Mouse (Mus musculus) forebrain, postnatal 0 days (tissue): ENCODE data around the gene Anapc4. TPM values are rescaled to one million over a fixed set of nuclear protein-coding genes. Genes with fewer than 3 reads are reported as not detected.

ENCODE experiments used
- ATAC-seq: fragments of 200-750 bp; cut with Nextera tagmentation; 2 replicates; pipeline ENCODE4 v1.8.0; 2017; ENCODE audit warnings: mild to moderate bottlenecking, moderate library complexity
- DNase-seq: peaks from one replicate; pipeline ENCODE4 v3.0.0-alpha.2; 2015
- H3K27ac ChIP-seq: fragments of 300-500 bp; sonication (generic); 2 replicates; pipeline ENCODE4 v1.5.1; 2014; ENCODE audit warnings: low read depth, mild to moderate bottlenecking, antibody characterized with exemption, low read length, moderate library complexity, mixed read lengths
- H3K27me3 ChIP-seq: fragments of 300-500 bp; sonication (generic); 2 replicates; pipeline ENCODE4 v1.6.1; 2014; ENCODE audit warnings: mild to moderate bottlenecking, low read length, mixed read lengths; ENCODE audit not compliant: insufficient read depth
- H3K36me3 ChIP-seq: fragments of 300-500 bp; sonication (generic); 2 replicates; pipeline ENCODE4 v1.6.1; 2014; ENCODE audit warnings: mild to moderate bottlenecking, moderate library complexity; ENCODE audit not compliant: insufficient read depth
- H3K4me1 ChIP-seq: fragments of 300-500 bp; sonication (generic); 2 replicates; pipeline ENCODE4 v1.6.1; 2014; ENCODE audit warnings: antibody characterized with exemption; ENCODE audit not compliant: insufficient read depth
- H3K4me2 ChIP-seq: fragments of 300-500 bp; sonication (generic); 2 replicates; pipeline ENCODE4 v1.6.1; 2014; ENCODE audit warnings: low read depth, mild to moderate bottlenecking, moderate library complexity
- H3K4me3 ChIP-seq: fragments of 300-500 bp; sonication (generic); 2 replicates; pipeline ENCODE4 v1.5.1; 2014; ENCODE audit warnings: low read depth, low read length, mixed read lengths
- H3K9ac ChIP-seq: fragments of 300-500 bp; sonication (generic); 2 replicates; pipeline ENCODE4 v1.6.1; 2014; ENCODE audit warnings: mild to moderate bottlenecking
- H3K9me3 ChIP-seq: fragments of 300-500 bp; sonication (generic); 2 replicates; pipeline ENCODE4 v1.6.1; 2016; ENCODE audit warnings: low read length
- CTCF ChIP-seq: sonication (generic); IDR thresholded peaks from 2 replicates; pipeline ENCODE4 v1.5.1; 2016; ENCODE audit warnings: antibody characterized with exemption, control low read depth, low read depth
- WGBS: fragments of 180-500 bp; shearing (Covaris S2); extraction: QIAGEN DNeasy Blood & Tissue Kit; methylation state at CpG from one replicate; pipeline ENCODE4 v1.1.7; 2014; 5-methylcytosine and 5-hydroxymethylcytosine counted together
- polyA plus RNA-seq: library from polyadenylated mRNA; unstranded; fragments of >200 nt; fragmentation: Nextera tagmentation; extraction: Ambion mirVana; gene quantifications from 2 replicates; pipeline ENCODE4 v1.2.1, GENCODE M21; 2015
- total RNA-seq: library from RNA; depleted of rRNA; stranded (reverse); fragments of >200 nt; gene quantifications from 2 replicates; pipeline ENCODE4 v1.2.3, GENCODE M21; 2014; rRNA removed

Anapc4 gene
- total and polyA plus RNA-seq, 2 experiments from 2014 or later: 65.0 to 78.1 TPM

DNA sequence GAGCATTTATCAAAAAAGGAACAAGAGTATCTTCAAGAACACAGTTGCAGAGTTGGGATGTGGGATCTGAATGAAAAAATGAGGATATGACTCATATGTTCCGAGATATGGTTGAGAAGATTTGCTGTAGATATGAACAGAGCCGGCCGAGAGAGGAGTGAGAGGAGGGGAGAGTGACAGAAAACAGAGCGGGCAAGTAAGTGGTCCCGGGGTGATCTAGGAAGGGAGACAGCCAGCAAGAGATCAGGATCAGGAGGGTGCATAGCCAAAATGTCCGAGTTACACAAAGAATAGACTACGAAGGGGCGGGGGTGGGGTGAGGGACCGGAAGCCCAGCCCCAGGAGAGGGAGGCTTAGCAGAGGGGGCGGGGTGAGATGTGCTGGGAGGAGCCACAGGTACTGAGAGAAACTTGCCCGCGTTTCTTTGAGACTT lies 76.4 kb downstream of the Anapc4 start:
- DNase-seq: no peak
- no peaks in the 10 kb centered on the region for H3K4me1 ChIP-seq
- 41% methylated on average over 12 of the region's 12 CpGs for WGBS
- H3K9me3 ChIP-seq: no peaks in the 10 kb centered on the region
- no peak overlapping the region for H3K9ac ChIP-seq
- no peak for TF ChIP-seq CTCF
- H3K36me3 ChIP-seq: no peaks in the 10 kb centered on the region
- no peak; the same call in 1 of the 2 replicates for ATAC-seq
- no peak overlapping the region for H3K4me3 ChIP-seq
- no peak overlapping the region for H3K4me2 ChIP-seq
- H3K27me3 ChIP-seq: no peaks in the 10 kb centered on the region
- no peak overlapping the region for H3K27ac ChIP-seq

DNA sequence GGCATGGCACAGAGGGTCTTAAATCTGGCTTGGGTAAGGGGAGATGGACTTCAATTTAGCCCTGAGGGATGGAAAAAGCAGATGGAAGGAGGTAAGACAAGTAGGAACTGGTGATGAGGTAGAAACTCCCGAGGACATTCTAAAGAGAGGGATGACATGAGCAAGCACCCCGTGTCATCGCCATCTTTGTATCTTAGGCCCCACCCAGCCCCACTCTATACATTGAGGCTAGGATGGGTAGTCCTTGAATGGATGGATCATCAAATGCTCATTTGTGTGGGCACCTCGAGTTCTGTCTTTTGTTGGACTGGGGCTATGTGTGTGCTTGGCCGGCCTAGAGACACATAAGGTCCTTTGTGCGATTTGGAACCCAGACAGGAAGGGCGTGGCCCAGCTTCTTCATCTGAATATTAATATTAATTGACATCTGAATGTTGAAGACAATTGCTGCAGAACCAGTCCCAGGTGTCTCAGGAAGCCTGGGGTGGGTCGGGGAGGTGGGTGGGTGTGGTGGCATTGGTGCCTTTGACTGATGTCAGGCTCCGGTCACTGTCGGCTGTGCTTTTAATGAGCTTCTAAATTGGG lies 77.6 kb downstream of the Anapc4 start:
- no peak overlapping the region for H3K4me2 ChIP-seq
- no peak for ATAC-seq
- WGBS: 89% methylated on average over 10 of the region's 10 CpGs
- TF ChIP-seq CTCF: no peak
- H3K9me3 ChIP-seq: no peaks in the 10 kb centered on the region
- H3K27ac ChIP-seq: no peak overlapping the region
- H3K36me3 ChIP-seq: no peaks in the 10 kb centered on the region
- no peak overlapping the region for H3K9ac ChIP-seq
- no peaks in the 10 kb centered on the region for H3K27me3 ChIP-seq
- no peaks in the 10 kb centered on the region for H3K4me1 ChIP-seq
- H3K4me3 ChIP-seq: no peak overlapping the region
- no peak for DNase-seq

DNA sequence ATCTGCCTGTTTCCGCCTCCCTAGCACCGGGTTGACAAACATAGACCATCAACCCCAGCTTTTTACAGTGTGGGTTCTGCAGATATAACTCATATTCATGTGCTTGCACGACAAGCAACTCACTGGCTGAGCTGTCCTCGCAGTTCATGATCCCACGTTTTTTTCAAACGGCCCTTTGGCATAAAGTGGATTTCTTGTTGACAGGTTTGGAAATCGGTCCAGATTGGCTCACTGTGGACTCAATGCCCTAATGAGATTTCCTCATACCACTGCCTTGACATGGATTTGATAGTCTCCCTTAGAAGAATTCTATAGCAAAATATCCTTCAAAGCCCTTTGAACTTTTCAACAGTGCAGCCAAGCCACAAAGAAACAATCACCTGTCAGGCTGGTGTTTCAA lies 79.9 kb downstream of the Anapc4 start:
- H3K4me3 ChIP-seq: no peak overlapping the region
- DNase-seq: no peak
- no peaks in the 10 kb centered on the region for H3K27me3 ChIP-seq
- no peak overlapping the region for H3K9ac ChIP-seq
- no peaks in the 10 kb centered on the region for H3K4me1 ChIP-seq
- no peak for TF ChIP-seq CTCF
- no peaks in the 10 kb centered on the region for H3K36me3 ChIP-seq
- 73% methylated on average over 7 of the region's 7 CpGs for WGBS
- ATAC-seq: no peak
- H3K27ac ChIP-seq: no peak overlapping the region
- no peaks in the 10 kb centered on the region for H3K9me3 ChIP-seq
- no peak overlapping the region for H3K4me2 ChIP-seq

DNA sequence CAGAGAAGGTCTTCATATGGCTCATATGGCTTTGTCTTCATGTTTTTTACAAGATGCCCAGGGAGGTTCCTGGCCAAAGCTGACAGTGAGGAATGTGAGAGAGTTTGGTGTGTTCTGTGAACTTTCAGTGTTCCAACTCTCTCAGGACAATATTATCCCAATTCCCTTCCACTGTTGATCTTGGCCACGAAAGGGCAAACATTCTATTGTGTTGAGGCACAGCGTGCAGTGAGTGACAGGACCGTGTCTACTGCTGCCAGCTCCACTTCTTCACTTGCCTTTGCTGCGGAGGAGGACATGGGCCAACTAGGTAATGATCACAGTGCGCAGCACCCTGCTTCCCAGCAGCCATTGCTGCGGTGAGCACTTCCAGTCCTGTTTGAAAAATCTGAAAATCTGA lies 82.4 kb downstream of the Anapc4 start:
- H3K4me3 ChIP-seq: no peak overlapping the region
- 68% methylated on average over 6 of the region's 6 CpGs for WGBS
- H3K27ac ChIP-seq: no peak overlapping the region
- no peak for TF ChIP-seq CTCF
- no peaks in the 10 kb centered on the region for H3K27me3 ChIP-seq
- H3K4me1 ChIP-seq: no peaks in the 10 kb centered on the region
- no peak overlapping the region for H3K9ac ChIP-seq
- ATAC-seq: no peak
- H3K36me3 ChIP-seq: no peaks in the 10 kb centered on the region
- no peak for DNase-seq
- no peak overlapping the region for H3K4me2 ChIP-seq
- no peaks in the 10 kb centered on the region for H3K9me3 ChIP-seq

Other genes with a start within 250 kb of the Anapc4 start
- gene Sepsecs, start 164.3 kb upstream of the Anapc4 start, total RNA-seq: 8.4 and 15.6 TPM in 2 replicates
- gene Sepsecs, start 164.3 kb upstream of the Anapc4 start, polyA plus RNA-seq: 3.2 and 4.2 TPM in 2 replicates
- gene Pi4k2b, start 92.4 kb upstream of the Anapc4 start, total RNA-seq: 5.0 and 6.4 TPM in 2 replicates
- 1.7 and 2.0 TPM in 2 replicates for gene Pi4k2b, start 92.4 kb upstream of the Anapc4 start, polyA plus RNA-seq
- gene Zcchc4, start 58.6 kb upstream of the Anapc4 start, total RNA-seq: 10.6 and 11.0 TPM in 2 replicates
- 3.9 and 6.8 TPM in 2 replicates for gene Zcchc4, start 58.6 kb upstream of the Anapc4 start, polyA plus RNA-seq
- 0.10 and 0.15 TPM in 2 replicates for gene Slc34a2, start 204.1 kb downstream of the Anapc4 start, total RNA-seq
- 0.06 TPM in 1 of 2 replicates, not detected in the other for gene Slc34a2, start 204.1 kb downstream of the Anapc4 start, polyA plus RNA-seq